In the genomic region with DNA sequence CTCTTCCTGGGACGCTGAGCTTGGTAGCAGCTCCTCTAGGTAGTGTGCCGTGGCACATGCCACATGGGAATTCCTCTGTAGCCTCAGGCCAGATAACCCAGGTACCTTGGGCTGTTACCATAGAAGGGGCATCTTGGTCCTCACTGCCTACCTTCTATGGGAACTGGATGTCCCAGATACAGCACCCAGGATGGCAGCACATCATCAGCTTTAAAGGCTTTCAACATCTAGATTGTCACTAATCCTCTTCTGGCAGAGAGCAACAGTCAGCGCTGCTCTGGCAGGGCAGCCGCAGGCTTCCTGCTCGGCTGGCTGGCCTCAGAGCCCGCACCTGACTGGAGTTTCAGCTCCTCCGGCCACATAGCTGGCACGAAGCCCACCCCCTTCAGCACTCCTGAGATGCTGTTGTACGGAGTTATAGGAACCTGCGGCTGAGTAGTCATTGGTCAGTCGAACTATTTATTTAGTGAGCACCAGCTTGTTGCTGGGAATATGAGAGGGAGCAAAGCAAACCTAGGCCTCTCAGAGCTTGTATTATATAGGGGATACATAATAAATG, we compare ENCODE assay signal across 16 mouse cellular contexts. TPM values are rescaled to one million over a fixed set of nuclear protein-coding genes. Genes with fewer than 3 reads are reported as not detected.
A peak's percentile ranks its signal among the peaks of the same experiment; 100 is the strongest.
DNase-seq lines count a peak whose midpoint lies in the region; ATAC-seq and TF ChIP-seq lines count a peak whose summit lies in the region.
"Had no signal": no experiment of that assay in that cellular context is flagged by ENCODE, and none has a peak within 500 bp of the region (broad histone marks: within the 10 kb centered on the region; RNA-seq: fewer than 3 reads in every experiment).

No protein-coding gene starts in this region.

- peaks cover 21% of the 10 kb centered on the region for H3K4me1 ChIP-seq in heart, embryonic 16.5 days (ENCODE audit: control insufficient read depth, insufficient read depth, low read length)
- peaks cover 26% of the 10 kb centered on the region for H3K4me1 ChIP-seq in midbrain, embryonic 10.5 days
- H3K4me1 ChIP-seq in midbrain, postnatal 0 days (ENCODE audit: insufficient read depth, low read length): no peaks in the 10 kb centered on the region
- H3K4me1 ChIP-seq: liver, embryonic 15.5 days had no signal

- no peak for DNase-seq in heart, postnatal 25 days (ENCODE audit: low spot score)
- DNase-seq in midbrain, embryonic 10.5 days (ENCODE audit: low spot score): no peak
- no peak for DNase-seq in midbrain, postnatal 0 days (ENCODE audit: low spot score)
- peak; percentile 66 to 75 for DNase-seq in lung, adult 18-20 months
- DNase-seq in lung, postnatal 4 days: peak; percentile 65 to 78
- DNase-seq in layer of hippocampus, postnatal 36 days: no peak
- DNase-seq: right cerebral cortex, adult 18-20 months had no signal

- H3K9me3 ChIP-seq in heart, embryonic 16.5 days (replicated peaks; ENCODE audit: control insufficient read depth, low read length): no peaks in the 10 kb centered on the region
- H3K9me3 ChIP-seq in midbrain, embryonic 10.5 days (replicated peaks): no peaks in the 10 kb centered on the region
- no peaks in the 10 kb centered on the region for H3K9me3 ChIP-seq in midbrain, postnatal 0 days (ENCODE audit: low read length)
- H3K9me3 ChIP-seq: embryonic facial prominence, embryonic 13.5 days; forebrain, embryonic 12.5 days; limb, embryonic 10.5 days; liver, embryonic 15.5 days had no signal

- H3K4me3 ChIP-seq in heart, embryonic 16.5 days (ENCODE audit: low read length): no peak overlapping the region
- H3K4me3 ChIP-seq in midbrain, embryonic 10.5 days: no peak overlapping the region
- H3K4me3 ChIP-seq in midbrain, postnatal 0 days (ENCODE audit: low read depth, low read length): no peak overlapping the region
- H3K4me3 ChIP-seq: embryonic facial prominence, embryonic 13.5 days; forebrain, embryonic 12.5 days; limb, embryonic 10.5 days; liver, embryonic 15.5 days had no signal

- WGBS in heart, embryonic 16.5 days: 61% methylated on average over 11 of the region's 11 CpGs
- WGBS in midbrain, embryonic 10.5 days: 86% methylated on average over 11 of the region's 11 CpGs
- WGBS in midbrain, postnatal 0 days: 67% methylated on average over 11 of the region's 11 CpGs

- H3K36me3 ChIP-seq in heart, embryonic 16.5 days (ENCODE audit: control insufficient read depth, insufficient read depth): peaks cover 8% of the 10 kb centered on the region; the same call in 1 of the 2 replicates
- peaks cover 41% of the 10 kb centered on the region for H3K36me3 ChIP-seq in midbrain, embryonic 10.5 days
- peaks cover 17% of the 10 kb centered on the region for H3K36me3 ChIP-seq in midbrain, postnatal 0 days (ENCODE audit: insufficient read depth, low read length)

- intact Hi-C loops in heart, postnatal 25 days (cut with DNase I): loop anchor here (5.0 to 10.0 kb wide), 4 partner anchors 174 to 419 kb away; a partner anchor contains a TSS

- H3K9ac ChIP-seq in heart, embryonic 16.5 days (ENCODE audit: low read length): no peak overlapping the region
- no peak overlapping the region for H3K9ac ChIP-seq in midbrain, postnatal 0 days (replicated peaks; ENCODE audit: low read length, poor library complexity, severe bottlenecking)
- H3K9ac ChIP-seq: forebrain, embryonic 12.5 days; liver, embryonic 15.5 days had no signal

- H3K27me3 ChIP-seq in heart, embryonic 16.5 days (ENCODE audit: control insufficient read depth, insufficient read depth, low read length): no peaks in the 10 kb centered on the region
- H3K27me3 ChIP-seq in midbrain, embryonic 10.5 days (ENCODE audit: low read depth, poor library complexity, severe bottlenecking): no peaks in the 10 kb centered on the region
- H3K27me3 ChIP-seq in midbrain, postnatal 0 days (ENCODE audit: insufficient read depth, low read length): no peaks in the 10 kb centered on the region
- H3K27me3 ChIP-seq: CH12.LX; embryonic facial prominence, embryonic 13.5 days; forebrain, embryonic 12.5 days; liver, embryonic 15.5 days had no signal

- H3K27ac ChIP-seq in heart, embryonic 16.5 days (ENCODE audit: low read length): peak overlapping the region; percentile 41; the same call in 1 of the 2 replicates
- H3K27ac ChIP-seq in midbrain, embryonic 10.5 days (replicated peaks): peak overlapping the region; percentile 73; the same call in 1 of the 2 replicates
- H3K27ac ChIP-seq in midbrain, postnatal 0 days (ENCODE audit: low read depth, low read length): no peak overlapping the region
- H3K27ac ChIP-seq: limb, embryonic 10.5 days; liver, embryonic 15.5 days had no signal

- ATAC-seq in heart, embryonic 16.5 days (replicated peaks; ENCODE audit: extremely low read depth, insufficient read depth, low FRiP score): no peak
- ATAC-seq in midbrain, postnatal 0 days (ENCODE audit: low FRiP score): no peak

- no peak for TF ChIP-seq CTCF in midbrain, postnatal 0 days (IDR thresholded peaks at IDR 0.05)

- no peak overlapping the region for H3K4me2 ChIP-seq in heart, embryonic 16.5 days (ENCODE audit: low read depth, low read length)
- H3K4me2 ChIP-seq in midbrain, postnatal 0 days (ENCODE audit: low read depth, low read length, poor library complexity, severe bottlenecking): no peak overlapping the region
- H3K4me2 ChIP-seq: embryonic facial prominence, embryonic 13.5 days; forebrain, embryonic 12.5 days; liver, embryonic 15.5 days had no signal

RNA-seq across cellular contexts. Expression of a gene that starts 6.7 kb away (rescaled TPM):
- polyA plus RNA-seq in heart, embryonic 16.5 days (2015; fragmentation: Nextera tagmentation; extraction: Ambion mirVana): not detected in 2 replicates
- total RNA-seq in heart, postnatal 25 days (2021): under 1 TPM in 1 of 2 experiments, not detected in 1; 0.06 TPM
- 0.12 and 0.17 TPM in 2 replicates for polyA plus RNA-seq in midbrain, embryonic 10.5 days (2016; fragmentation: Nextera tagmentation; extraction: Ambion mirVana)
- total RNA-seq in midbrain, postnatal 0 days (2014; rRNA removed): 2.7 and 4.5 TPM in 2 replicates
- polyA plus RNA-seq in midbrain, postnatal 0 days (2015; fragmentation: Nextera tagmentation; extraction: Ambion mirVana): 0.75 and 0.77 TPM in 2 replicates
- total RNA-seq in layer of hippocampus, postnatal 36 days (2021): under 1 TPM; 0.20 to 0.42 TPM
- total RNA-seq: CH12.LX; neutrophil, adult 5-6 weeks had no signal
- polyA plus RNA-seq: limb, embryonic 10.5 days; liver, embryonic 15.5 days had no signal

RNA-seq across cellular contexts. Expression of a gene that starts 15.8 kb away (rescaled TPM):
- 28.2 and 29.3 TPM in 2 replicates for polyA plus RNA-seq in heart, embryonic 16.5 days (2015; fragmentation: Nextera tagmentation; extraction: Ambion mirVana)
- total RNA-seq in heart, postnatal 25 days (2021): 10 to 100 TPM; 15.0 to 15.7 TPM
- 15.9 and 19.1 TPM in 2 replicates for polyA plus RNA-seq in midbrain, embryonic 10.5 days (2016; fragmentation: Nextera tagmentation; extraction: Ambion mirVana)
- 14.9 and 15.0 TPM in 2 replicates for total RNA-seq in midbrain, postnatal 0 days (2014; rRNA removed)
- 9.8 and 10.2 TPM in 2 replicates for polyA plus RNA-seq in midbrain, postnatal 0 days (2015; fragmentation: Nextera tagmentation; extraction: Ambion mirVana)
- 10 to 100 TPM in 1 of 2 experiments, 1 to 10 TPM in 1; 9.2 to 11.9 TPM for total RNA-seq in layer of hippocampus, postnatal 36 days (2021)

RNA-seq across cellular contexts. Expression of a gene that starts 16.0 kb away (rescaled TPM):
- polyA plus RNA-seq in heart, embryonic 16.5 days (2015; fragmentation: Nextera tagmentation; extraction: Ambion mirVana): 22.5 and 23.4 TPM in 2 replicates
- total RNA-seq in heart, postnatal 25 days (2021): 10 to 100 TPM; 21.5 to 23.5 TPM
- polyA plus RNA-seq in midbrain, embryonic 10.5 days (2016; fragmentation: Nextera tagmentation; extraction: Ambion mirVana): 37.3 and 41.3 TPM in 2 replicates
- total RNA-seq in midbrain, postnatal 0 days (2014; rRNA removed): 13.6 and 30.0 TPM in 2 replicates
- 20.1 and 22.1 TPM in 2 replicates for polyA plus RNA-seq in midbrain, postnatal 0 days (2015; fragmentation: Nextera tagmentation; extraction: Ambion mirVana)
- total RNA-seq in layer of hippocampus, postnatal 36 days (2021): 10 to 100 TPM; 35.0 TPM

RNA-seq across cellular contexts. Expression of a gene that starts 30.5 kb away (rescaled TPM):
- polyA plus RNA-seq in heart, embryonic 16.5 days (2015; fragmentation: Nextera tagmentation; extraction: Ambion mirVana): 0.15 and 0.22 TPM in 2 replicates
- total RNA-seq in heart, postnatal 25 days (2021): not detected
- 0.09 TPM in 1 of 2 replicates, not detected in the other for polyA plus RNA-seq in midbrain, embryonic 10.5 days (2016; fragmentation: Nextera tagmentation; extraction: Ambion mirVana)
- total RNA-seq in midbrain, postnatal 0 days (2014; rRNA removed): 0.11 TPM in 1 of 2 replicates, not detected in the other
- 0.43 and 0.83 TPM in 2 replicates for polyA plus RNA-seq in midbrain, postnatal 0 days (2015; fragmentation: Nextera tagmentation; extraction: Ambion mirVana)
- total RNA-seq in layer of hippocampus, postnatal 36 days (2021): 1 to 10 TPM in 1 of 2 experiments, under 1 TPM in 1; 0.56 to 1.1 TPM
- total RNA-seq: adrenal gland, adult 18-20 months; gastrocnemius, postnatal 4 days; neutrophil, adult 5-6 weeks had no signal
- polyA plus RNA-seq: embryonic facial prominence, embryonic 13.5 days; forebrain, embryonic 12.5 days; limb, embryonic 10.5 days; liver, embryonic 15.5 days had no signal

RNA-seq across cellular contexts. Expression of a gene that starts 45.9 kb away (rescaled TPM):
- 501 and 547 TPM in 2 replicates for polyA plus RNA-seq in heart, embryonic 16.5 days (2015; fragmentation: Nextera tagmentation; extraction: Ambion mirVana)
- 100 to 1,000 TPM; 786 to 800 TPM for total RNA-seq in heart, postnatal 25 days (2021)
- polyA plus RNA-seq in midbrain, embryonic 10.5 days (2016; fragmentation: Nextera tagmentation; extraction: Ambion mirVana): 1,019 and 1,063 TPM in 2 replicates
- total RNA-seq in midbrain, postnatal 0 days (2014; rRNA removed): 678 and 724 TPM in 2 replicates
- 971 and 1,006 TPM in 2 replicates for polyA plus RNA-seq in midbrain, postnatal 0 days (2015; fragmentation: Nextera tagmentation; extraction: Ambion mirVana)
- 100 to 1,000 TPM; 275 to 279 TPM for total RNA-seq in layer of hippocampus, postnatal 36 days (2021)

Comparison
In these comparisons a context has a peak if more than half of its experiments do, and no peak if none do; other contexts are left out.
1. DNase-seq: peak in lung, adult 18-20 months (2 of 2) and lung, postnatal 4 days (2 of 2); none in heart, postnatal 25 days (single experiment), midbrain, embryonic 10.5 days (single experiment), midbrain, postnatal 0 days (single experiment) and layer of hippocampus, postnatal 36 days (0 of 2).